Mouse (Mus musculus) cortical plate, adult 2 months (tissue): ENCODE results near the gene Ehbp1l1.

ENCODE experiments used
- CTCF ChIP-seq: fragments of 200-500 bp; IDR thresholded peaks from 2 replicates; pipeline ENCODE4 v1.5.1; 2011; ENCODE audit warnings: mild to moderate bottlenecking, control low read depth, low read length; ENCODE audit not compliant: insufficient read depth; ENCODE audit errors: extremely low read depth
- POLR2A ChIP-seq: fragments of 200-500 bp; IDR thresholded peaks from 2 replicates; pipeline ENCODE4 v1.6.1; 2011; ENCODE audit warnings: mild to moderate bottlenecking, low read length, control low read depth; ENCODE audit not compliant: insufficient read depth; ENCODE audit errors: extremely low read depth

DNA sequence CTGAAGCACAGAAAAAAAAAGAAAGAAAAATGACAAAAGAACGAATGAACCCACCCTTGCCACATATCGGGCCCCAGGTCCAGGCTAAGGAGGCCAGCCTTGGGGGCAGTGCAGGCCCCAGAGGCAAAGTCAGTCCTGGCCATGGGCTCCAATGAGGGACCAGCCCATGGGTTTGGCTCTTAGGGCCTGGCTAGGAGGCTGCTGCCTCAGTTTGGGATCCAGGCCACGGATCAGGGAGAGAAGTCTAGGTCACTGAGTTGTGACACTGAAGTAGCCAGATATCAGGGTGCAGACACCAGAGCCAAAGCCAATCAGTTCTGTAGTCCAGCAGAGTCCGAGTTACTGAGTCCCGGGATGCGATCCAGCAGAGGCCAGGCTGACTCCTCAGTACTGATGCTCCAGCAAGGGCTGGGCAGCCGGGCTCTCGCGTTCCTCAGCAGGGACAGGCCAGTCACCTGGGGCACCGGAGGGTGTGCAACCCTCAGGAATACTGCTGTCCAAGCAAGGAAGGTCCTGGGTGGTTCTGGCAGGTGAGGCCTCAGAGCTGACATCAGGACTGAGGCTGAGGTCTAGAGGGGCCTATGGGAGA, 61.4 kb downstream of the Ehbp1l1 start:
- TF ChIP-seq CTCF (no peak), POLR2A (no peak)
